Mouse (Mus musculus) C2C12 (cell line): ENCODE data around the gene Pnn.

Source experiments
- CTCF ChIP-seq: IDR thresholded peaks from one replicate; pipeline ENCODE4 v1.5.1; 2011; ENCODE audit not compliant: control insufficient read depth, insufficient read depth, insufficient read length
- MYOD1 ChIP-seq: IDR thresholded peaks from one replicate; pipeline ENCODE4 v1.6.1; 2011; ENCODE audit warnings: low read depth; ENCODE audit not compliant: control insufficient read depth, insufficient read length
- USF1 ChIP-seq: IDR thresholded peaks from one replicate; pipeline ENCODE4 v1.6.1; 2011; ENCODE audit warnings: low read depth, mild to moderate bottlenecking, control low read depth, moderate library complexity

DNA sequence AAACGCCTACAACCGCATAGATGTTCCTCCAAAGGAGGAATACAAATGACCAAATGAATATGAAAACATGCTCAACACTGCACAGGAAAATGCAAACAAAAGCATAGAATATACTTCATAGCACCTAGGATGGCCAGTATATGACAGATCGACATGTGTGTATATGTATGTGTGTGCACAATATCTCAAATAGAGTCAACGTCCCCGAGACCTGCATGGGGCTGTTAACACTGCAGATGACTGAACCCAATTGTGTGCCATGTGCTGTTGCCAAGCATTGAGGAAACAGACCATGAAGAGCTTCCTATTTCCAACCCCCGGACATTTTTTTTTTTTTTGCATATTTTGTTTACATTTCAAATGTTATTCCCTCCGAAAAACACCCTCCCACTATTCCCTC lies 25.8 kb upstream of the Pnn start:
- no peak for TF ChIP-seq MYOD1
- TF ChIP-seq USF1 = no peak
- TF ChIP-seq CTCF = no peak
